Mouse (Mus musculus): Measurements from ENCODE around the gene Rundc3a. TPM values are rescaled to one million over a fixed set of nuclear protein-coding genes. Genes with fewer than 3 reads are reported as not detected.

Rundc3a gene
- polyA plus RNA-seq, 1 experiment from 2014 or later = 12.1 TPM

DNA sequence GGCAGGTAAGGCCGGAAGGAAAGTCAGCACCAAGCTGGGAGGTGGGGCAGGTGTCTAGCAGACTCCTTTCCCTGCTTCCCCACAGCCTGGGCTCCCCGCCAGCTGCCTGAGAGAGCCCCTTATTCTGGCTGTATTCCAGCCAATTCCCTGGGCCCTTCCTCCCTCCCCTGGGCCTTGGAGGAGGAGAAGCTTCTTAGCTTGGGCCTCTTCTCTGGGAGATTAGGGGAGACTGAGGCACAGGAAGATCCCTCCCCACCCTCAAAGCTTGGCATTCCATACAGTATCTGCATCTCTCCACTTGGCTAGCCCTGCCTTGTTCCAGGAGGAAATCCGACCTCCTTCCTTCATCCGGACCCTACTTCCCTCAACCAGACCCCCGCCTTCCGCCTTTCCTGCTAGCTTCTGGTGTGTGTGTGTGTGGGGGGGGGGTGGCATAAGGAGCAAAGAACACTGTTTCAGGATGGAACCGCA is 52.7 kb downstream of the Rundc3a start:
- no peak for DNase-seq (ENCODE audit: low read depth, low spot score)
- ATAC-seq = no peak
- POLR2A ChIA-PET = interaction anchor here (0.7 to 2.0 kb wide), 5 partner anchors 9 to 38 kb away, joined by 3 to 6 read pairs (median 4); partner anchors contain the start of gene Slc25a39

DNA sequence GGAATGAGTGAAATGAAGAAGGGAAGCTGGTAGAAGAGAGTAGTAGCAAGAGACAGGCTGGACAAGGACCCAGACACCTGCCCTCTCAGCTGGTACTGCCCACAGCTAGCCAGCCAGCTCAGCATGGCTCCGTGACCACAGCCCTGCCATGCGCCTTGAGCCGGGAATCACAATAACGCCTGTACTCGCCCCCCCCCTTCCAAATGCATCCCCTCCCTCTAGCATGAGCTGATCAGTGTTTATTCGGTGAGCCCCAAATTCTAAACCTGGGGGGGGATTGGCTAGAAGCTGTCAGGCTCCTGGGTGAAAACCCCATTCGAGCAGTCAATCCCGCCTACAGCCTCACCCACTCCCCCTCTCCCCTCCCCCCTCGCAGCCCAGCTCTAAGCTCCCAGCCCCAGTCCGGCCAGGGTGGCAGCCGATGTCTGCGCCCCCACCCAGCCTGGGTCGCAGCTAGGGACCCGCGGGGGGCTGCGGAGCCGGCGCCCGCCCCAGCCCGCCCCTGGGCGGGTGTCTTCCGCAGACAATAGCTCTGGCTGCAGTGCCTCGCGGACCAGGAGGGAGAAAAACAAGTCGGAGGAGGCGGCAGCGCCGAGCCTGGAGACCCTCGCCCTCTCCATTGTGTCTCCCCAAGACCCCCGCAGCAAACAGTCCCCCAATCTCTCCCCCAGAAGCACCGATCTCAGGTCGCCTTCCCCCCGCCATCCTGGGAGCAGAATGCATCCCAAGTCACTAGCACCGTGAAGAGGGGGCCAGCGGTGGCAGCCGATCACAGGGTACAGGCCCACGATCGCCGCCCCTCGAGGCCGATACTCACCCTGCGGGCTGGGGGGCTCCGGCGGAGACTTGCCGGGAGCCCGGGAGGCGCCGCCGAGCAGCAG is 53.6 kb downstream of the Rundc3a start:
- DNase-seq (ENCODE audit: low read depth, low spot score) (no peak), ATAC-seq (peak; percentile 9)
- POLR2A ChIA-PET = interaction anchor here (1.0 to 2.0 kb wide), 4 partner anchors 17 to 39 kb away, joined by 3 to 6 read pairs (median 4); partner anchors contain the start of genes Grn and Slc25a39
- CTCF ChIA-PET = interaction anchor here (0.8 to 2.9 kb wide), 8 partner anchors 9 to 131 kb away, joined by 3 to 11 read pairs (median 4); partner anchors contain the start of gene Grn
- H3K27me3 ChIP-seq = no peaks in the 10 kb centered on the region
- TF ChIP-seq CTCF (IDR thresholded peaks at IDR 0.05) = no peak
- in situ Hi-C loops (cut with MboI; ENCODE audit: low pct_unique_long_range_greater_than_20kb) = no loop called here

More for the DNA sequence above, 52.7 kb downstream of the Rundc3a start:
- no peak for TF ChIP-seq CTCF (IDR thresholded peaks at IDR 0.05)
- CTCF ChIA-PET = interaction anchor here (1.1 to 2.9 kb wide), 4 partner anchors 11 to 198 kb away, joined by 3 to 11 read pairs (median 5); no protein-coding TSS in a partner anchor
- H3K27me3 ChIP-seq = no peaks in the 10 kb centered on the region
- in situ Hi-C loops (cut with MboI; ENCODE audit: low pct_unique_long_range_greater_than_20kb) = no loop called here

DNA sequence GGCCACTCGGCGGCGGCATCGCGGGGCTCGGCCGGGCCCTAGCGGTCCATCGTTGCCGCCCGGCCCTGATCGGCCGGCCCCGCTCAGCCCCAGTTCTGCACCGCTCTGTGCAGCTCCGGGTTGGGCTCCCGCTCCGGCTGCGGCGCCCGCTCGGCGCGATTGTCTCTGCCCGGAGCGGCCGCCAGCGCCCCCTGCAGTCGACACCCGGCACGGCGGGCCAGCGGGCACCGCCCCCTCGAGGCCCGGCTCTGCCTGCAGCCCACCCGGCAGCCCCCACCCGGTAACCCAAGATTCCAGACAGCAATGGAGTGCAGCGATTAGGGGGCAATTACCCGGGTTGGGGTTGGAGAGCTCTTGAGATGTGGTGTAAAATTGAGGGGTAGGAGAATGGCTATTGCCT is 54.3 kb downstream of the Rundc3a start, which contains the start of gene Fam171a2:
Fam171a2 (minus strand) TSS at position 186 of the 400 bp plus-strand sequence.
- ATAC-seq (peak; percentile 60), DNase-seq (ENCODE audit: low read depth, low spot score) (no peak)
- CTCF ChIA-PET = interaction anchor here (0.9 to 2.9 kb wide), 6 partner anchors 8 to 25 kb away, joined by 3 to 11 read pairs (median 4); partner anchors contain the start of gene Grn
- H3K27me3 ChIP-seq = peaks cover 4% of the 10 kb centered on the region
- no peak for TF ChIP-seq CTCF (IDR thresholded peaks at IDR 0.05)
- POLR2A ChIA-PET = interaction anchor here (1.0 to 1.3 kb wide), 2 partner anchors 17 to 154 kb away, joined by 3 read pairs; partner anchors contain the start of gene Grn
- in situ Hi-C loops (cut with MboI; ENCODE audit: low pct_unique_long_range_greater_than_20kb) = no loop called here

DNA sequence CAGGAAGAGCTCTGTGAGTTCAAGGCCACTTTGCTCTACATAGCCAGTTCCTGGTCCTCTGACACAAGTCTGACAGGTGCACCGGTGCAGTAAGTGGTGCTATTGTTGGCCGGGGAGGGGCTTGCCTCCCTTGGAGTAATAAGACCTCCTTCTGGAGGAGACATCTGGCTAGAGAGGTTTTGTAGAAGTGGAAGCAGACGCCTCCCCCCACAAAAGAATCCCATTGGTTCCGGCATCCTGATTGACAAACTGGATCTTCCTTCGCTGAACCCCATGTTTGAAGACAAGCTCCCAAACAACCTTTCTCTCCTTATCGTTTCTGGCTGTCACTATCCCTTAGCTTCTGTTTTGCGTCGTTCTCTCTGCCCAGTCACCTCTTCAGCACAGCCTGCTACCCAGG is 55.1 kb downstream of the Rundc3a start:
- in situ Hi-C loops (cut with MboI; ENCODE audit: low pct_unique_long_range_greater_than_20kb) = no loop called here
- DNase-seq (ENCODE audit: low read depth, low spot score) = no peak
- POLR2A ChIA-PET = interaction anchor here (1.3 kb wide), 1 partner anchor 155 kb away, joined by 3 read pairs; no protein-coding TSS in a partner anchor
- no peak for TF ChIP-seq CTCF (IDR thresholded peaks at IDR 0.05)
- ATAC-seq = no peak
- H3K27me3 ChIP-seq = peaks cover 4% of the 10 kb centered on the region
- CTCF ChIA-PET = interaction anchor here (1.1 to 1.7 kb wide), 3 partner anchors 7 to 25 kb away, joined by 3 to 9 read pairs (median 4); no protein-coding TSS in a partner anchor

DNA sequence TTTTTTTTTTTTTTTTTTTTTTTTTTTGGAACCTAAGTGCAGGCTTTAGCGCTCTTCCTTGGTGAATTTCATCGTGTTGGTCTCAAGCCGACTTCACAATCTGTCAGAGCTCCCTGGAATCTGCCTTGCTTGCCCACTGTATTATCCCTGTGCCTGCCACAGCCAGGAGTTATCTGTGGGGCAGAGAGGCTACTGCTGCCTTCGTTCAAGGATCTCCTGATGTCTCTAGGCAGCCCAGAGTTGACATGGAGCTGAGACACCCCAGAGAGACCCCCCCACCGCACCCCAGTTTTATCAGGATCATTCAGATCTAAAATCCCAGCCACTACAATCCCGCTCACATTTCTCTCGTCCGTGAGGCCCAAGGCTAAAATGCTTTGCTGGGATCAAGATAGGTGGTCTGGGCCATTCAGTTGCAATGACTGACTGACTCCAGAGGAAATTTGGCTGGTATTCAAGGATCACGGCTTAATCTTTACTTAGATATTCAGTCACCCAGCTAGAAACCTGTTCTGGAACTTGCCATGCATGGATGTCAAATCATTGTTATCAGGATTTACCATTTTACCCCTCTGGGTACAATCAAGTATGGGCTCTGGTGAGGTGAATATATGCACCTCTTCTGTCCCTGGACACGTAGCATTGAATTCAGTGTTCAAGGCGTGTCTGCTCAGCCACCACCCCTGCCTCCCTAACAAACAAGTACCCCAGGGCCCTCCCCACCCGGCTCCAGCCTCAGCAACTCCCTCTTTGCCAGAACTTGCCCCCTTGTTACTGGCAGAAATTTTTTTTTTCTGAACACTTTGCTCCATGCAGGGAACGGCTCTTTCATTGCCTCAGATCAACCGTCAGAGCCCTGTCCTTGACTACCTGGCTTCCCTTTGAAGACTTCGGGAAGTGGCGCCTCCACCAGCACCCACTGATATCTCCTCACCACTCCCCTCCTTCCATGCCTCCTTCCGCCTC is 56.1 kb downstream of the Rundc3a start:
- DNase-seq (ENCODE audit: low read depth, low spot score) (no peak), ATAC-seq (no peak)
- CTCF ChIA-PET = no interaction called here
- H3K27me3 ChIP-seq = peaks cover 9% of the 10 kb centered on the region
- no peak for TF ChIP-seq CTCF (IDR thresholded peaks at IDR 0.05)
- POLR2A ChIA-PET = no interaction called here
- in situ Hi-C loops (cut with MboI; ENCODE audit: low pct_unique_long_range_greater_than_20kb) = no loop called here

Other genes starting within 250 kb of the Rundc3a start
- not detected for gene Nags, start 247.9 kb upstream of the Rundc3a start, polyA plus RNA-seq (2021)
- gene Tmem101, start 237.0 kb upstream of the Rundc3a start, polyA plus RNA-seq (2021) = 30.3 TPM
- gene Lsm12, start 208.1 kb upstream of the Rundc3a start, polyA plus RNA-seq (2021) = 45.0 TPM
- 110 TPM for gene G6pc3, start 203.8 kb upstream of the Rundc3a start, polyA plus RNA-seq (2021)
- gene Hdac5, start 163.2 kb upstream of the Rundc3a start, polyA plus RNA-seq (2021) = 63.8 TPM
- gene BC030867, start 144.5 kb upstream of the Rundc3a start, polyA plus RNA-seq (2021) = 6.8 TPM
- 0.28 TPM for gene Asb16, start 124.7 kb upstream of the Rundc3a start, polyA plus RNA-seq (2021)
- 60.5 TPM for gene Tmub2, start 108.5 kb upstream of the Rundc3a start, polyA plus RNA-seq (2021)
- 53.4 TPM for gene Atxn7l3, start 96.8 kb upstream of the Rundc3a start, polyA plus RNA-seq (2021)
- 101 TPM for gene Ubtf, start 73.7 kb upstream of the Rundc3a start, polyA plus RNA-seq (2021)
- not detected for gene Slc4a1, start 27.2 kb upstream of the Rundc3a start, polyA plus RNA-seq (2021)
- 388 TPM for gene Slc25a39, start 14.5 kb downstream of the Rundc3a start, polyA plus RNA-seq (2021)
- gene Grn, start 36.9 kb downstream of the Rundc3a start, polyA plus RNA-seq (2021) = 491 TPM
- gene Fam171a2, start 54.3 kb downstream of the Rundc3a start, polyA plus RNA-seq (2021) = 13.1 TPM
- 1.9 TPM for gene Itga2b, start 76.7 kb downstream of the Rundc3a start, polyA plus RNA-seq (2021)
- gene Gpatch8, start 163.0 kb downstream of the Rundc3a start, polyA plus RNA-seq (2021) = 27.5 TPM
- gene Gm11627, start 186.1 kb downstream of the Rundc3a start, polyA plus RNA-seq (2021) = not detected
- gene Fzd2, start 211.0 kb downstream of the Rundc3a start, polyA plus RNA-seq (2021) = 16.9 TPM